Mouse (Mus musculus): ENCODE measurements at regions not wholly inside any gene's neighbourhood (a gene's known extent, or its start where the extent isn't known, plus 50 kb on each side); places are given as distances from the start of the nearest gene placed in this dataset.

- 55% methylated on average over 4 of the region's 4 CpGs for WGBS
Measured at GRCm38 (mm10) chr11:44331774-44332129, 68.1 kb upstream of the Il12b start.

GRCm38 (mm10) chr11:44340531-44340930 lies 59.3 kb upstream of the Il12b start:
- Histone ChIP-seq H3K9me3 (ENCODE audit: control insufficient read depth, low read length) (no peaks in the 10 kb centered on the region), H3K27ac (replicated peaks) (no peak overlapping the region), H3K4me3 (ENCODE audit: low read depth, low read length) (no peak overlapping the region), H3K4me2 (replicated peaks; ENCODE audit: low read depth) (no peak overlapping the region), H3K27me3 (ENCODE audit: control insufficient read depth, insufficient read depth, low read length) (no peaks in the 10 kb centered on the region), H3K36me3 (ENCODE audit: control insufficient read depth, insufficient read depth, low read length) (no peaks in the 10 kb centered on the region), H3K9ac (ENCODE audit: low read length) (no peak overlapping the region), H3K4me1 (replicated peaks; ENCODE audit: control insufficient read depth, insufficient read depth) (no peaks in the 10 kb centered on the region)
- TF ChIP-seq EP300 (optimal IDR thresholded peaks at IDR 0.05) (no peak), CTCF (IDR thresholded peaks at IDR 0.05; ENCODE audit: low read depth) (no peak)
- ATAC-seq (ENCODE audit: low FRiP score, low TSS enrichment) (no peak), DNase-seq (ENCODE audit: low spot score) (no peak)

More at GRCm38 (mm10) chr11:44331774-44332129, 68.1 kb upstream of the Il12b start:
- H3K27me3 ChIP-seq (ENCODE audit: control insufficient read depth, insufficient read depth, low read length): no peaks in the 10 kb centered on the region
- H3K27ac ChIP-seq (replicated peaks): no peak overlapping the region
- ATAC-seq (ENCODE audit: low FRiP score, low TSS enrichment) (no peak), DNase-seq (ENCODE audit: low spot score) (no peak)
- no peak overlapping the region for H3K9ac ChIP-seq (ENCODE audit: low read length)
- H3K4me2 ChIP-seq (replicated peaks; ENCODE audit: low read depth): no peak overlapping the region
- no peak for TF ChIP-seq EP300 (optimal IDR thresholded peaks at IDR 0.05)
- no peak overlapping the region for H3K4me3 ChIP-seq (ENCODE audit: low read depth, low read length)
- H3K9me3 ChIP-seq (ENCODE audit: control insufficient read depth, low read length): no peaks in the 10 kb centered on the region
- no peaks in the 10 kb centered on the region for H3K36me3 ChIP-seq (ENCODE audit: control insufficient read depth, insufficient read depth, low read length)
- H3K4me1 ChIP-seq (replicated peaks; ENCODE audit: control insufficient read depth, insufficient read depth): no peaks in the 10 kb centered on the region

GRCm38 (mm10) chr11:44348308-44348707 lies 51.6 kb upstream of the Il12b start:
- H3K27me3 ChIP-seq (ENCODE audit: control insufficient read depth, insufficient read depth, low read length): no peaks in the 10 kb centered on the region
- no peak overlapping the region for H3K4me3 ChIP-seq (ENCODE audit: low read depth, low read length)
- DNase-seq (ENCODE audit: low spot score): no peak
- no peak overlapping the region for H3K4me2 ChIP-seq (replicated peaks; ENCODE audit: low read depth)
- no peaks in the 10 kb centered on the region for H3K36me3 ChIP-seq (ENCODE audit: control insufficient read depth, insufficient read depth, low read length)
- H3K4me1 ChIP-seq (replicated peaks; ENCODE audit: control insufficient read depth, insufficient read depth): no peaks in the 10 kb centered on the region
- H3K9me3 ChIP-seq (ENCODE audit: control insufficient read depth, low read length): no peaks in the 10 kb centered on the region
- H3K27ac ChIP-seq (replicated peaks): no peak overlapping the region
- TF ChIP-seq CTCF (IDR thresholded peaks at IDR 0.05; ENCODE audit: low read depth): no peak
- TF ChIP-seq EP300 (optimal IDR thresholded peaks at IDR 0.05): no peak
- 68% methylated on average over 3 of the region's 3 CpGs for WGBS
- ATAC-seq (ENCODE audit: low FRiP score, low TSS enrichment): no peak
- H3K9ac ChIP-seq (ENCODE audit: low read length): no peak overlapping the region

GRCm38 (mm10) chr11:44349546-44349945 lies 50.3 kb upstream of the Il12b start:
- ATAC-seq (ENCODE audit: low FRiP score, low TSS enrichment): no peak
- no peak for DNase-seq (ENCODE audit: low spot score)
- TF ChIP-seq CTCF (IDR thresholded peaks at IDR 0.05; ENCODE audit: low read depth) (no peak), EP300 (optimal IDR thresholded peaks at IDR 0.05) (no peak)
- Histone ChIP-seq H3K9ac (ENCODE audit: low read length) (no peak overlapping the region), H3K4me1 (replicated peaks; ENCODE audit: control insufficient read depth, insufficient read depth) (no peaks in the 10 kb centered on the region), H3K27me3 (ENCODE audit: control insufficient read depth, insufficient read depth, low read length) (no peaks in the 10 kb centered on the region), H3K4me2 (replicated peaks; ENCODE audit: low read depth) (no peak overlapping the region), H3K9me3 (ENCODE audit: control insufficient read depth, low read length) (no peaks in the 10 kb centered on the region), H3K4me3 (ENCODE audit: low read depth, low read length) (no peak overlapping the region), H3K27ac (replicated peaks) (no peak overlapping the region), H3K36me3 (ENCODE audit: control insufficient read depth, insufficient read depth, low read length) (no peaks in the 10 kb centered on the region)
- WGBS: 79% methylated on average over 8 of the region's 8 CpGs
